Mouse (Mus musculus) WW6 (cell line): ENCODE measurements around the gene Fign.

Experiments used
- DNase-seq: peaks from one replicate; pipeline ENCODE4 v3.0.0-alpha.2; 2013; ENCODE audit warnings: low read depth, low spot score

Fign gene

DNA sequence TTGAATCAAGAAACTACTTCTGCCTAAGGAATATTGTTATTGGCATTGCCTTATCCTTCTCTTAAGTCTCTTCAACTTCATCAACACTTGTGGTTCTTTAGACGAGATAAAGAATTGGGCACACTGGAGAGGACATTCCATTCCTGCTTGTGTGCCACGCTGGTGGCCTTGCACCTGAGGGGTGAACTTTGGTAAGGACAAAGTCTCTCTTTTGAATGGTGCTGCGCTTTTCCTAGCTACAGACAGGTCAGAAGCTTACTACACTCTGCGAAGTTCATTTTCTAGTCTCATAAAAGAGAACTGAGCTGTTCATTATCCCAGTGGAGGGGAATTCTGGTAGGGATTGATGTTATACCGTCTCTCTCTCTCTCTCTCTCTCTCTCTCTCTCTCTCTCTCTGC lies 38.4 kb downstream of the Fign start:
- DNase-seq: no peak

DNA sequence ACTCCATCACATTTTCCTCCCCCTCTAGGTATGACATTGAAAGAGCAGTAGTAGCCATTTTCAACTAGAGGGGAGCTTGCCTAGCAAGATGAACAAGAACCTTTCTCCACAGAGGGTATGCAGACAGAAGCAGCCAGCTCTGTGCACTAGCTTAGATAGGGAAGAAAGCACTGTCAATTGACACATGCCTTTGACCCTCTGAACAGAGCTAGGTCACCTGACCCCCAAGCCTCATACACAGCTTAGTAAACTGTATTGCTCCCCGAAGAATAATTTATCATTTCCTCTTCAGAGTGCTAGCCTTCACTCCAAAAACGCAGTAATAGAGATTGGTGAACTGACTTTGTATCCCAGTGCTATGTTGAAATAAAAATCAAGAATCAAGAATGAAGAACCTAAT lies 49.7 kb downstream of the Fign start:
- no peak for DNase-seq

DNA sequence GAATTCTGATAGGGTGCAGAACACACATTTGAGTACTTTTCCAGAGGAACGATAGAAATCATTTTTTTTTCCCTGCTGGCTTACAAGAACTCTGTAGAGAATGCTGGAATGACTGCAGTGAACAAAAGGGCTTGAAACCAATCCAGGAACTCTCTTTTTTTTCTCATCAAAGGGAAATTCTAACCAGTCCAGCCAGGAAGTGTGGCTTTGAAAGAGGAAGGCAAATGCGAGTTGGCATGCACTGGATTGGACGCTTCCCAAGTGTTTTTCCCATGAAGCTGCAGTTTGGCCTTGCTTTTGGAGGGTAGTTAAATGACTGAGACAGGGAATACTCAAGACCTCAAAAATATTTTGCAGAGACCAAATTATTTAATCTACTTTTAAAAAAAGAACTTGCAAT lies 54.7 kb downstream of the Fign start:
- DNase-seq: no peak

- DNase-seq: no peak
Observed at GRCm38 (mm10) chr2:64035393-64035792, 62.4 kb downstream of the Fign start.

DNA sequence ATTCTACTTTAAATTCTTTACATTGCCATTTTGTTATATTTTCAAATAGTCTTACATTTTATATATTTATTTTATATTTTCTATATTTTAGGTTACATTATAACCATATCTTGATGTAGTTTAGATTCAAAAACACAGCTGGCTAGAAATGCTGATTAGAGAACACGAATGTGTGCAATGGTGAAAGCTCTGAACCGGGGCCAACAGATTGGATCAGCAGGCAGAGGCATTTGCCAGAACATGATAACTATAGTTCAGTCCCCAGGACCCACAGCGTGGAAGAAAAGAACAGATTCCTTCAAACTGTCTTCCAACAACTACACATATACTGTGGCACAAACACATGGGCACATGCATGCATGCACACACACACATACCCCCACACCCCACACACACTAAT lies 64.0 kb downstream of the Fign start:
- DNase-seq: no peak

- no peak for DNase-seq
Observed at GRCm38 (mm10) chr2:64025961-64026360, 71.9 kb downstream of the Fign start.

DNA sequence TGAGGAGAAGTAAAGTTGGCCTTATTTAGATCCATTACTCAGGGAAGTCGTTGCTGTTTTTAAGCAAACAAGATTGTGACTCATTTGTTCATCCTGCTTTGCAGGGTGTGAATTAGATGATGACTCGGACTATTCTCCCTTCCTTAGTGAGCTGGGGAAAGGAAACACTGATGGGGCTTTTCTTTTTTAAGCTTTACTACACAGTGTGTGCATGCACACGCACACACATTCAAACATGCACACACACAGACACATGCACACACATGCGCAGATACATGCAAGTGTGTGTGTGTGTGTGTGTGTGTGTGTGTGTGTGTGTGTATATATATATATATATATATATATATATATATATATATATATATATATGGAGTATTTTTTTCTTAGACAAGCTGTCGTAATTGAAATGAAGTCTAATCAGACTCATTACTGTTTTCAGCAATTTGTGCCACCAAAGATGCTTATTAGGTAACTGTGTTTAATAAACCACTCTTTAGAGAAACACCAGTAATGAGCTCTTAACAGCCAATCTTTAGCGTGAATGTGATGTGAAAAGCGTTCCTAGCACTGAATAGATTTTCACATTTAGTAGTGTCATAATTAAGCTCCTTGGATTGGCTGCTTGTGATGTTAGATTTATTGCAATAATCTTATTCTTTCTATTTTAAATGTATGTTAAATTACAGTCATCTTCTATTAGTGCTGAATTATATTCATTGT lies 103.4 kb downstream of the Fign start:
- no peak for DNase-seq

GRCm38 (mm10) chr2:63985426-63985825 lies 112.4 kb downstream of the Fign start:
- DNase-seq: no peak

- DNase-seq: no peak
Observed at GRCm38 (mm10) chr2:63982351-63982751, 115.5 kb downstream of the Fign start.

DNA sequence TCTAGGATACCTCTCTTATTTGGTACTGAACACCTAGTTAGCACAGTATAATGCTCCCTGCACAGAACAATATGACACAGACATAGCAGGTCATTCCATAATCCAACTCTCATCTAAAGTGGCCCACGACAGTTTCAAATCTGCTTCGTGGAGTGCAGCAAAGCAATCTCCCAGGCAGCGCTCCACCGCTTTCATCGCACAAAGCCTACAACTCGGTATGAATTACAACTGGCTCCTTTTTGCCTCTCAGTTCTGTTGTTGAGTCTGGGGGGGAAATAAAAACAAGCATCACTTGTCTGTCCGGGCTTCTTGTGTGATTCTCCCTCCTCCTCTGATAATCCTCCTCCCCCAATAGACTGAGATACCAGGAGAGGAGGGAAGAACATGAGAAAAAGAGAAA lies 116.4 kb downstream of the Fign start:
- no peak for DNase-seq

- no peak for DNase-seq
Observed at GRCm38 (mm10) chr2:63969633-63970032, 128.2 kb downstream of the Fign start.

DNA sequence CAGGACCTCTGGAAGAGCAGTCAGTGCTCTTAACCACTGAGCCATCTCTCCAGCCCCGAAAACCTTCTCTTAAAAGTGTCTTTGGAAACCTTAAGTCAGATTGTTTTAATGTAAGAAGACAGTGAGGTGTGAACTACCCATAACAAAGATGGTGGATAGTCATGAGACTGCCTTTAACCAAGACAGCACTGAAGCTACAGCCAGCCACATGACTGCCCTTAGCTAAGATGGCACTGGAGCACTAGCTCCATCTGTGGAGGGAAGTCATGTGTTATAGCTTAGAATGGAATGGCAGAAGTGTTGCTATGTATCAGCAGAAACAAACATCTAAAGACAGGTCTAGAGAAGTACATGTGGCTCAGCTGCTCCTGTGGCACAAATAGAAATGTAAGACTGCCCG lies 166.8 kb downstream of the Fign start:
- DNase-seq: no peak

DNA sequence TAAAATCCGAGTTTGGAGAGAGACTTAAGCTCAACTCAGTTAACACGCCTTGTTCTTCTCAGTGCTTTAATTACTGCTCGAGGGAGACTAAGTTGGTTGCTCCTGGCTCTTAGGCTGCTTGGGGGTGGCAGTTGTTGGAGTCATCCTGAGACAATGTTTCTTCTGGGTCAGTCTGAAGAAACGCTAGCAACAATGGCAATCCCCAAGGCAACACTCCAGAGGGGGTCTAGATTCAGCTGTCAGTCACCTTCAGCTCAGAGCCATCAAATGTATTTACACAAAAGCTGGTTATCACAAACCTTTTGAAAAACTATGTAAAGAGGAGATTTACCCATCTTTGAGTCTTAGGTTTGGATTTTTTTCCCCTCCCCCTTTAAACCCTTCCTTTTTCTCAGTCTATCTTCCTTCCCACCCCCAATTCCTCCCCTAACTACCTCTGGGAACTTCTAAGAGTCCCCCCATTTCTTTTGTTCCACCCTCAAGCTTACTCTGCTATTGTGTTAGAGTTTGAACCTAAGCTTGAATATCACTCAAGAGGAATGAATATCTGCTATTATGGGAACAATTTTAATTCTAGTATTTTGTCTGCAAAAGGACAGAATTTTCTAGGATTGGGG lies 171.2 kb downstream of the Fign start:
- no peak for DNase-seq

DNA sequence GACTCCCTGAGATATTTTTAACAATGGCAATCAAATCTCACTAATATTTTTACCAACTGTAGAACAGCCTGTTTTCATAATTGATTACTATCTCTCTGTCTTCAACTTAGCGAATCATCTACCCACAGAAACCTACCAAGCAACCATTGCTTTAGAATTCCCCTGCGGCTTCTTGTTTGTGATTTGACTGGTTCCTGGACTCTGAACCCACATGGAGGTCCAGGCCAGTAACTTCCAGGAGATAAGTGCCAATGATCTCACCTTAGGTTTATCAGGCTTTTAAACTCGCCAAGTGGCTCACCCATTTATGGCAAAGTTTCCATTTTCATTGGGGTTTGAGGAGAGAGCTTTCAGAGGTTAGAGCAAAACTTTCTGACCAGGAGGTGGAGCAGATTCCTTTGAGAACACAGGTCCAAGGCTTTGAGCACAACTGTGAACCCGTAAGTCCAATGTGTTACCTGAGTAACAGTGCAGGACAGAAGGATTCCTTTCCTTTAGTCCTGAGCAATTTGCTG lies 172.1 kb downstream of the Fign start:
- DNase-seq: no peak
